Mouse (Mus musculus) lung, postnatal 0 days (tissue): ENCODE measurements around the gene Atp1b1. TPM values are rescaled to one million over a fixed set of nuclear protein-coding genes. Genes with fewer than 3 reads are reported as not detected.

Experiments used
- ATAC-seq: fragments of 200-750 bp; cut with Nextera tagmentation; 2 replicates; pipeline ENCODE4 v1.8.0; 2017; ENCODE audit warnings: moderate library complexity
- DNase-seq: peaks from one replicate; pipeline ENCODE4 v3.0.0-alpha.2; 2016; ENCODE audit warnings: low spot score
- H3K27ac ChIP-seq: fragments of 300-500 bp; sonication (generic); 2 replicates; pipeline ENCODE4 v1.5.1; 2014; ENCODE audit warnings: antibody characterized with exemption, mild to moderate bottlenecking, low read length, mixed read lengths
- H3K27me3 ChIP-seq: fragments of 300-500 bp; sonication (generic); replicated peaks from 2 replicates; pipeline ENCODE4 v1.6.1; 2014; ENCODE audit warnings: low read length, mixed read lengths; ENCODE audit not compliant: insufficient read depth
- H3K36me3 ChIP-seq: fragments of 300-500 bp; sonication (generic); 2 replicates; pipeline ENCODE4 v1.6.1; 2014; ENCODE audit warnings: low read length, mixed read lengths; ENCODE audit not compliant: insufficient read depth
- H3K4me1 ChIP-seq: fragments of 300-500 bp; sonication (generic); 2 replicates; pipeline ENCODE4 v1.6.1; 2014; ENCODE audit warnings: antibody characterized with exemption, low read depth, low read length, mixed read lengths; ENCODE audit not compliant: insufficient read depth
- H3K4me2 ChIP-seq: fragments of 300-500 bp; sonication (generic); replicated peaks from 2 replicates; pipeline ENCODE4 v1.6.1; 2014; ENCODE audit warnings: low read depth, mild to moderate bottlenecking, low read length, moderate library complexity, mixed read lengths
- H3K4me3 ChIP-seq: fragments of 300-500 bp; sonication (generic); 2 replicates; pipeline ENCODE4 v1.5.1; 2014; ENCODE audit warnings: low read depth, low read length
- H3K9ac ChIP-seq: fragments of 300-500 bp; sonication (generic); replicated peaks from 2 replicates; pipeline ENCODE4 v1.6.1; 2014; ENCODE audit warnings: low read depth, mild to moderate bottlenecking
- H3K9me3 ChIP-seq: fragments of 300-500 bp; sonication (generic); 2 replicates; pipeline ENCODE4 v1.6.1; 2016; ENCODE audit warnings: low read length, mixed read lengths
- CTCF ChIP-seq: IDR thresholded peaks from 2 replicates; pipeline ENCODE4 v1.5.1; 2016; ENCODE audit warnings: antibody characterized with exemption, mild to moderate bottlenecking
- EP300 ChIP-seq: IDR thresholded peaks from 2 replicates; pipeline ENCODE4 v1.6.1; 2016; ENCODE audit warnings: antibody characterized with exemption, mild to moderate bottlenecking, control low read depth
- WGBS: fragments of 180-500 bp; shearing (Covaris S2); extraction: QIAGEN DNeasy Blood & Tissue Kit; methylation state at CpG from one replicate; pipeline ENCODE4 v1.1.7; 2014; 5-methylcytosine and 5-hydroxymethylcytosine counted together
- polyA plus RNA-seq: library from polyadenylated mRNA; unstranded; fragments of >200 nt; fragmentation: Nextera tagmentation; extraction: Ambion mirVana; gene quantifications from 2 replicates; pipeline ENCODE4 v1.2.1, GENCODE M21; 2015

Gene Atp1b1
- 359 and 444 TPM in 2 replicates for polyA plus RNA-seq

- peak within 1 kb of the TSS; percentile 97 for H3K27ac ChIP-seq
- no peaks in the 10 kb centered on the region; the same call in 1 of the 2 replicates for H3K4me1 ChIP-seq
- ATAC-seq (peak; percentile 76), DNase-seq (peak; percentile 91)
- TF ChIP-seq CTCF (peak; percentile 44), EP300 (no peak)
- H3K9ac ChIP-seq: peak within 1 kb of the TSS; percentile 89
- H3K9me3 ChIP-seq: no peaks in the 10 kb centered on the region
- WGBS: 2% methylated on average over 35 of the region's 35 CpGs
- H3K4me2 ChIP-seq: peak within 1 kb of the TSS; percentile 72
- H3K36me3 ChIP-seq: 0 out of 2 replicates have a peak, but pooled peaks cover 2% of the 10 kb centered on the region
- H3K27me3 ChIP-seq: 0 out of 2 replicates have a peak, but pooled peaks cover 6% of the 10 kb centered on the region
- peak within 1 kb of the TSS; percentile 77 for H3K4me3 ChIP-seq
Measured at GRCm38 (mm10) chr1:164458245-164458613, at the start of gene Atp1b1. Atp1b1 (minus strand) TSS chr1:164458355.

GRCm38 (mm10) chr1:164505096-164505495 is 46.9 kb upstream of the Atp1b1 start:
- H3K36me3 ChIP-seq: no peaks in the 10 kb centered on the region
- no peak overlapping the region for H3K4me2 ChIP-seq
- H3K27ac ChIP-seq: no peak overlapping the region
- no peaks in the 10 kb centered on the region for H3K4me1 ChIP-seq
- 54% methylated on average over 3 of the region's 3 CpGs for WGBS
- ATAC-seq (no peak; the same call in 1 of the 2 replicates), DNase-seq (no peak)
- TF ChIP-seq CTCF (no peak), EP300 (no peak)
- H3K27me3 ChIP-seq: no peaks in the 10 kb centered on the region
- no peak overlapping the region for H3K9ac ChIP-seq
- H3K9me3 ChIP-seq: no peaks in the 10 kb centered on the region
- H3K4me3 ChIP-seq: no peak overlapping the region

GRCm38 (mm10) chr1:164503140-164503730 is 45.1 kb upstream of the Atp1b1 start:
- Histone ChIP-seq H3K27me3 (no peaks in the 10 kb centered on the region), H3K4me2 (no peak overlapping the region), H3K4me1 (no peaks in the 10 kb centered on the region), H3K36me3 (no peaks in the 10 kb centered on the region), H3K9me3 (no peaks in the 10 kb centered on the region), H3K27ac (no peak overlapping the region), H3K4me3 (no peak overlapping the region), H3K9ac (no peak overlapping the region)
- WGBS: 38% methylated on average over 8 of the region's 8 CpGs
- DNase-seq: no peak
- TF ChIP-seq EP300 (no peak), CTCF (no peak)
- ATAC-seq: no peak

GRCm38 (mm10) chr1:164502231-164502630 is 44.1 kb upstream of the Atp1b1 start:
- 57% methylated on average over 7 of the region's 7 CpGs for WGBS
- Histone ChIP-seq H3K27me3 (no peaks in the 10 kb centered on the region), H3K36me3 (no peaks in the 10 kb centered on the region), H3K9me3 (no peaks in the 10 kb centered on the region), H3K9ac (no peak overlapping the region), H3K4me1 (no peaks in the 10 kb centered on the region), H3K27ac (no peak overlapping the region), H3K4me2 (no peak overlapping the region), H3K4me3 (no peak overlapping the region)
- DNase-seq: no peak
- TF ChIP-seq EP300 (no peak), CTCF (no peak)
- ATAC-seq: no peak

GRCm38 (mm10) chr1:164494741-164495512 is 36.8 kb upstream of the Atp1b1 start:
- Histone ChIP-seq H3K4me1 (no peaks in the 10 kb centered on the region), H3K27ac (peak overlapping the region; percentile 34; the same call in 1 of the 2 replicates), H3K9ac (no peak overlapping the region), H3K4me2 (no peak overlapping the region), H3K9me3 (no peaks in the 10 kb centered on the region), H3K4me3 (no peak overlapping the region), H3K27me3 (no peaks in the 10 kb centered on the region), H3K36me3 (no peaks in the 10 kb centered on the region)
- peak; percentile 87 for DNase-seq
- WGBS: 41% methylated on average over 8 of the region's 8 CpGs
- no peak for TF ChIP-seq EP300
- no peak for TF ChIP-seq CTCF
- peak; percentile 93 for ATAC-seq

- no peak for DNase-seq
- ATAC-seq: no peak
Measured at GRCm38 (mm10) chr1:164494215-164494614, 36.1 kb upstream of the Atp1b1 start.

More at GRCm38 (mm10) chr1:164494215-164494614, 36.1 kb upstream of the Atp1b1 start:
- Histone ChIP-seq H3K27me3 (no peaks in the 10 kb centered on the region), H3K4me1 (no peaks in the 10 kb centered on the region), H3K36me3 (no peaks in the 10 kb centered on the region), H3K4me2 (no peak overlapping the region), H3K4me3 (no peak overlapping the region), H3K9me3 (no peaks in the 10 kb centered on the region), H3K9ac (no peak overlapping the region), H3K27ac (peak overlapping the region; percentile 34)
- no peak for TF ChIP-seq EP300
- WGBS: 30% methylated on average over 4 of the region's 4 CpGs
